Mouse (Mus musculus): Measurements from ENCODE around the gene Gm15448. TPM values are rescaled to one million over a fixed set of nuclear protein-coding genes. Genes with fewer than 3 reads are reported as not detected.
"Not testable (repeated sequence)": the region's sequence is repeated elsewhere in the genome, so short reads cannot be mapped to it uniquely, and the experiment has no call there.

Gene Gm15448
- 0.18 and 0.22 TPM in 2 replicates for polyA plus RNA-seq (2012; rRNA removed)

GRCm38 (mm10) chr7:3825599-3825998, at the start of gene Gm15448:
Gm15448 (minus strand) TSS chr7:3825687.
- DNase-seq (ENCODE audit: low spot score) = not testable (repeated sequence)

DNA sequence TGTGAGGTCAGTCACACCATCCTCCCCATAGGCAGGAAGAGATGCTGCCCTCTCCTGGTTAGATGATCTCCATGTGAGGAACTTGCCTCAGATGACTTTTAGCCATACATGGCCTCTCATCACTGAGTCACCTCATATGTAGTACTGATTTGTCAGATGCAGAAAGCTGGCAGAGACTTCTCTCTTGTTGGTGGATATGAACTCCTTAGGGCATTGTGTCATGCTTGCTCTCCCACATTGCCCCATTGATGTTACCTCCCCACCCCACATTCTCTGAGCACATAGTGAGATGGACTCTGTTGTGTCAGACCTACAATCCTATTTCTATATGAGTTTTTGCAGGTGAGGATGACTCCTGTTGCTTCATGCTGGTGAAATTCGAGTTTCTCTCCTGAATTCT, 49.5 kb upstream of the Gm15448 start:
- DNase-seq (ENCODE audit: low spot score) = not testable (repeated sequence)

- not testable (repeated sequence) for DNase-seq (ENCODE audit: low spot score)
Observed at GRCm38 (mm10) chr7:3844951-3845350, 19.5 kb upstream of the Gm15448 start, which contains the start of gene Pira2. Pira2 (minus strand) TSS chr7:3845051.

DNA sequence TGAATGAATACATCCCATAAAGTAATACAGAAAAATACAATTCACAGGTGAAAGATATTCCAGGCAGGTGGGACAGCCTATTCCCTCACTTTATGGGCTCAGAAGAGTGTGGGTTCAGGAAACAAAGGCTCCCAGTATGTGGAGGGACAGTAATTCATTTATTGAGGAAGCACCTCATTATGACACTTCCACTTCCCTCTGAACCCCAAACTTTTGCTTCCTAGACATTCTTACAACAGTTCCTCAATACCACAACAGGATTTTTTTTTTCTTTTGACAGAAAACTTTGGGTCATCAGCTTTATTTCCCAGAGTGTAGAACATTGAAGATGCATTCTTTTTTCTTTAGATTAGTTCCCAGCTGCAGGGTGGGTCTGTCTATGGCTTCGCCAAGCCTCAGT, 12.4 kb upstream of the Gm15448 start:
- DNase-seq (ENCODE audit: low spot score) = not testable (repeated sequence)

GRCm38 (mm10) chr7:3830633-3831032, 5.1 kb upstream of the Gm15448 start:
- not testable (repeated sequence) for DNase-seq (ENCODE audit: low spot score)

DNA sequence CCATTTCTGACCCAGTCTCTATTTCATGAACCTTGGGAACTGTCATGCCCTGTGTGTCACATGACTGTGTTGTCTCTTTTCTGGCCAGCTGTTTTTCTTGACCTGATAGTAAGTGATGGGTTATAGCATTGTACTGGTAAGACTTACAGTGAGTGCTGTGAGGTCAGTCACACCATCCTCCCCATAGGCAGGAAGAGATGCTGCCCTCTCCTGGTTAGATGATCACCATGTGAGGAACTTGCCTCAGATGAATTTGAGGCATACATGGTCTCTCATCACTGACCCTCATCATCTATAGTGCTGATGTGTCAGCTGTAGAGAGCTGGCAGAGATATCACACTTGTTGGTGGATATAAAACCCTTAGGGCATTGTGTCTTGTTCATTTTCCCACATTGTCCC, 13.6 kb downstream of the Gm15448 start:
- not testable (repeated sequence) for DNase-seq (ENCODE audit: low spot score)

- not testable (repeated sequence) for DNase-seq (ENCODE audit: low spot score)
Observed at GRCm38 (mm10) chr7:3802935-3803334, 22.6 kb downstream of the Gm15448 start.

DNA sequence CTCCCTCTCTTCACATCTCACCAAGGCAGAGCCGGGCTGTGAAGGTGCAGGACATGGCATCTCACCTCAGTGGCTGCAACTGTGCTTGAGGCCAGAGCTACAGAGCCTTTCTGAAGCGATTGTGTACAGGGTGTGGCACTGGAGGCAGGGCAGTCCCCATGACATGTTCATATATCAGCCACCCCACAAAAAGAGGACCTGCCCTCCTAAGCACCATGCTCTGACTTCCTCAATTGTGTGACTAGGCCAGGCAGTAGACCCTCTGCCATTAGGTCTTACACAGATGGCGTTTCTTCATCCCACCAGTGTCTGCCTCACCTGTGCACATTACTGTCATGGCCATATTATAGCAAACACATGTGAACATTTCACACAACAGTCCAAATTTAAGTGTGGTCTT, 25.5 kb downstream of the Gm15448 start:
- DNase-seq (ENCODE audit: low spot score) = not testable (repeated sequence)

- not testable (repeated sequence) for DNase-seq (ENCODE audit: low spot score)
Observed at GRCm38 (mm10) chr7:3796286-3796685, 29.2 kb downstream of the Gm15448 start.

Other genes with a start within 250 kb of the Gm15448 start
- gene Oscar, start 209.5 kb downstream of the Gm15448 start, polyA plus RNA-seq (2012; rRNA removed) = 0.43 and 0.44 TPM in 2 replicates
- gene Ndufa3, start 208.3 kb downstream of the Gm15448 start, polyA plus RNA-seq (2012; rRNA removed) = 262 and 303 TPM in 2 replicates
- gene Tfpt, start 195.8 kb downstream of the Gm15448 start, polyA plus RNA-seq (2012; rRNA removed) = 23.2 and 25.4 TPM in 2 replicates
- gene Prpf31, start 195.7 kb downstream of the Gm15448 start, polyA plus RNA-seq (2012; rRNA removed) = 43.2 and 43.7 TPM in 2 replicates
- gene Cnot3, start 180.4 kb downstream of the Gm15448 start, polyA plus RNA-seq (2012; rRNA removed) = 23.5 and 42.6 TPM in 2 replicates
- 14.0 and 14.8 TPM in 2 replicates for gene Leng1, start 159.8 kb downstream of the Gm15448 start, polyA plus RNA-seq (2012; rRNA removed)
- 120 and 136 TPM in 2 replicates for gene Tmc4, start 148.1 kb downstream of the Gm15448 start, polyA plus RNA-seq (2012; rRNA removed)
- 88.8 and 98.9 TPM in 2 replicates for gene Tsen34, start 132.8 kb downstream of the Gm15448 start, polyA plus RNA-seq (2012; rRNA removed)
- gene Mboat7, start 132.2 kb downstream of the Gm15448 start, polyA plus RNA-seq (2012; rRNA removed) = 25.6 and 31.9 TPM in 2 replicates
- 3,051 and 3,338 TPM in 2 replicates for gene Rps9, start 121.7 kb downstream of the Gm15448 start, polyA plus RNA-seq (2012; rRNA removed)
- 12.2 and 12.4 TPM in 2 replicates for gene Pirb, start 105.3 kb downstream of the Gm15448 start, polyA plus RNA-seq (2012; rRNA removed)
- gene Pira2, start 19.4 kb upstream of the Gm15448 start, polyA plus RNA-seq (2012; rRNA removed) = 0.33 and 0.65 TPM in 2 replicates
- 0.88 and 0.99 TPM in 2 replicates for gene Gm14548, start 72.4 kb upstream of the Gm15448 start, polyA plus RNA-seq (2012; rRNA removed)
- gene Lilra6, start 89.8 kb upstream of the Gm15448 start, polyA plus RNA-seq (2012; rRNA removed) = 0.92 and 1.0 TPM in 2 replicates
- gene Lair1, start 237.5 kb upstream of the Gm15448 start, polyA plus RNA-seq (2012; rRNA removed) = 3.5 and 3.6 TPM in 2 replicates

Data from urinary bladder, adult 2 months (tissue).